Mouse (Mus musculus): ENCODE results near the gene Calm1. TPM values are rescaled to one million over a fixed set of nuclear protein-coding genes. Genes with fewer than 3 reads are reported as not detected.

The Calm1 gene
- polyA plus RNA-seq, 1 experiment from 2014 or later, result 2,576 TPM

GRCm38 (mm10) chr12:100187013-100187755, 12.1 kb upstream of the Calm1 start:
- ATAC-seq, result peak; percentile 97
- Histone ChIP-seq H3K36me3 (ENCODE audit: control insufficient read depth, insufficient read depth, low read length) (no peaks in the 10 kb centered on the region), H3K27ac (ENCODE audit: low read length) (peak overlapping the region; percentile 99), H3K27me3 (replicated peaks; ENCODE audit: control insufficient read depth, insufficient read depth, low read length) (no peaks in the 10 kb centered on the region), H3K9me3 (ENCODE audit: control insufficient read depth, low read length) (no peaks in the 10 kb centered on the region), H3K4me3 (ENCODE audit: low read length) (peak overlapping the region; percentile 73), H3K4me2 (ENCODE audit: low read depth, low read length) (peak overlapping the region; percentile 82), H3K4me1 (ENCODE audit: control insufficient read depth, insufficient read depth, low read length) (peaks cover 10% of the 10 kb centered on the region; the same call in 1 of the 2 replicates), H3K9ac (ENCODE audit: low read depth, low read length) (peak overlapping the region; percentile 90)
- under 1% methylated on average over 52 of the region's 52 CpGs for WGBS

GRCm38 (mm10) chr12:100187756-100188430, 11.3 kb upstream of the Calm1 start:
- H3K4me2 ChIP-seq (ENCODE audit: low read depth, low read length), result peak overlapping the region; percentile 82
- H3K9me3 ChIP-seq (ENCODE audit: control insufficient read depth, low read length), result no peaks in the 10 kb centered on the region
- no peaks in the 10 kb centered on the region for H3K27me3 ChIP-seq (replicated peaks; ENCODE audit: control insufficient read depth, insufficient read depth, low read length)
- peaks cover 10% of the 10 kb centered on the region; the same call in 1 of the 2 replicates for H3K4me1 ChIP-seq (ENCODE audit: control insufficient read depth, insufficient read depth, low read length)
- WGBS, result 2% methylated on average over 29 of the region's 29 CpGs
- no peak for ATAC-seq
- H3K9ac ChIP-seq (ENCODE audit: low read depth, low read length), result peak overlapping the region; percentile 76
- no peaks in the 10 kb centered on the region for H3K36me3 ChIP-seq (ENCODE audit: control insufficient read depth, insufficient read depth, low read length)
- H3K4me3 ChIP-seq (ENCODE audit: low read length), result peak overlapping the region; percentile 73
- peak overlapping the region; percentile 95 for H3K27ac ChIP-seq (ENCODE audit: low read length)

- WGBS, result 55% methylated on average over 6 of the region's 6 CpGs
- no peaks in the 10 kb centered on the region for H3K36me3 ChIP-seq (ENCODE audit: control insufficient read depth, insufficient read depth, low read length)
- H3K9me3 ChIP-seq (ENCODE audit: control insufficient read depth, low read length), result no peaks in the 10 kb centered on the region
- H3K4me2 ChIP-seq (ENCODE audit: low read depth, low read length), result peak overlapping the region; percentile 30
- H3K9ac ChIP-seq (ENCODE audit: low read depth, low read length), result no peak overlapping the region
- H3K4me1 ChIP-seq (ENCODE audit: control insufficient read depth, insufficient read depth, low read length), result peaks cover 7% of the 10 kb centered on the region; the same call in 1 of the 2 replicates
- peak overlapping the region; percentile 88 for H3K27ac ChIP-seq (ENCODE audit: low read length)
- H3K4me3 ChIP-seq (ENCODE audit: low read length), result no peak overlapping the region
- peak; percentile 65 for ATAC-seq
- H3K27me3 ChIP-seq (replicated peaks; ENCODE audit: control insufficient read depth, insufficient read depth, low read length), result no peaks in the 10 kb centered on the region
Observed at GRCm38 (mm10) chr12:100190802-100191201, 8.4 kb upstream of the Calm1 start.

- H3K27me3 ChIP-seq (replicated peaks; ENCODE audit: control insufficient read depth, insufficient read depth, low read length), result no peaks in the 10 kb centered on the region
- 89% methylated on average over 1 of the region's 1 CpGs for WGBS
- H3K36me3 ChIP-seq (ENCODE audit: control insufficient read depth, insufficient read depth, low read length), result no peaks in the 10 kb centered on the region
- ATAC-seq, result no peak
- H3K4me1 ChIP-seq (ENCODE audit: control insufficient read depth, insufficient read depth, low read length), result peaks cover 5% of the 10 kb centered on the region; the same call in 1 of the 2 replicates
- H3K4me3 ChIP-seq (ENCODE audit: low read length), result no peak overlapping the region
- no peak overlapping the region for H3K27ac ChIP-seq (ENCODE audit: low read length)
- no peak overlapping the region for H3K4me2 ChIP-seq (ENCODE audit: low read depth, low read length)
- no peaks in the 10 kb centered on the region for H3K9me3 ChIP-seq (ENCODE audit: control insufficient read depth, low read length)
- no peak overlapping the region for H3K9ac ChIP-seq (ENCODE audit: low read depth, low read length)
Observed at GRCm38 (mm10) chr12:100194181-100194580, 5.1 kb upstream of the Calm1 start.

- Histone ChIP-seq H3K27ac (ENCODE audit: low read length) (no peak overlapping the region), H3K4me1 (ENCODE audit: control insufficient read depth, insufficient read depth, low read length) (peaks cover 3% of the 10 kb centered on the region; the same call in 1 of the 2 replicates), H3K4me3 (ENCODE audit: low read length) (no peak overlapping the region), H3K9ac (ENCODE audit: low read depth, low read length) (no peak overlapping the region), H3K4me2 (ENCODE audit: low read depth, low read length) (no peak overlapping the region), H3K9me3 (ENCODE audit: control insufficient read depth, low read length) (no peaks in the 10 kb centered on the region), H3K36me3 (ENCODE audit: control insufficient read depth, insufficient read depth, low read length) (no peaks in the 10 kb centered on the region), H3K27me3 (replicated peaks; ENCODE audit: control insufficient read depth, insufficient read depth, low read length) (no peaks in the 10 kb centered on the region)
- no peak for ATAC-seq
- WGBS, result 72% methylated on average over 7 of the region's 7 CpGs
Observed at GRCm38 (mm10) chr12:100196786-100197185, 2.4 kb upstream of the Calm1 start.

- Histone ChIP-seq H3K36me3 (ENCODE audit: control insufficient read depth, insufficient read depth, low read length) (peaks cover 17% of the 10 kb centered on the region; the same call in 1 of the 2 replicates), H3K4me1 (ENCODE audit: control insufficient read depth, insufficient read depth, low read length) (peaks cover 11% of the 10 kb centered on the region), H3K9me3 (ENCODE audit: control insufficient read depth, low read length) (no peaks in the 10 kb centered on the region), H3K4me3 (ENCODE audit: low read length) (peak overlapping the region; percentile 98), H3K9ac (ENCODE audit: low read depth, low read length) (peak overlapping the region; percentile 96), H3K4me2 (ENCODE audit: low read depth, low read length) (peak overlapping the region; percentile 68), H3K27me3 (replicated peaks; ENCODE audit: control insufficient read depth, insufficient read depth, low read length) (no peaks in the 10 kb centered on the region), H3K27ac (ENCODE audit: low read length) (peak overlapping the region; percentile 93)
- ATAC-seq, result peak; percentile 78
- WGBS, result under 1% methylated on average over 66 of the region's 86 CpGs
Observed at GRCm38 (mm10) chr12:100199891-100200644, 833 bp downstream of the Calm1 start.

- 5% methylated on average over 27 of the region's 29 CpGs for WGBS
- Histone ChIP-seq H3K27me3 (replicated peaks; ENCODE audit: control insufficient read depth, insufficient read depth, low read length) (no peaks in the 10 kb centered on the region), H3K4me2 (ENCODE audit: low read depth, low read length) (peak overlapping the region; percentile 68), H3K36me3 (ENCODE audit: control insufficient read depth, insufficient read depth, low read length) (peaks cover 23% of the 10 kb centered on the region), H3K9ac (ENCODE audit: low read depth, low read length) (peak overlapping the region; percentile 96), H3K4me1 (ENCODE audit: control insufficient read depth, insufficient read depth, low read length) (peaks cover 11% of the 10 kb centered on the region), H3K9me3 (ENCODE audit: control insufficient read depth, low read length) (no peaks in the 10 kb centered on the region), H3K4me3 (ENCODE audit: low read length) (peak overlapping the region; percentile 98), H3K27ac (ENCODE audit: low read length) (peak overlapping the region; percentile 93)
- ATAC-seq, result peak; percentile 13
Observed at GRCm38 (mm10) chr12:100200645-100201362, 1.6 kb downstream of the Calm1 start.

GRCm38 (mm10) chr12:100201363-100201711, 2.1 kb downstream of the Calm1 start:
- Histone ChIP-seq H3K27ac (ENCODE audit: low read length) (peak overlapping the region; percentile 93), H3K4me1 (ENCODE audit: control insufficient read depth, insufficient read depth, low read length) (peaks cover 11% of the 10 kb centered on the region), H3K27me3 (replicated peaks; ENCODE audit: control insufficient read depth, insufficient read depth, low read length) (no peaks in the 10 kb centered on the region), H3K4me3 (ENCODE audit: low read length) (peak overlapping the region; percentile 98), H3K9me3 (ENCODE audit: control insufficient read depth, low read length) (no peaks in the 10 kb centered on the region), H3K4me2 (ENCODE audit: low read depth, low read length) (peak overlapping the region; percentile 68), H3K9ac (ENCODE audit: low read depth, low read length) (peak overlapping the region; percentile 96), H3K36me3 (ENCODE audit: control insufficient read depth, insufficient read depth, low read length) (peaks cover 26% of the 10 kb centered on the region)
- 28% methylated on average over 4 of the region's 4 CpGs for WGBS
- ATAC-seq, result no peak
